Comparison of ENCODE assay signal across 8 mouse cellular contexts in the genomic region with DNA sequence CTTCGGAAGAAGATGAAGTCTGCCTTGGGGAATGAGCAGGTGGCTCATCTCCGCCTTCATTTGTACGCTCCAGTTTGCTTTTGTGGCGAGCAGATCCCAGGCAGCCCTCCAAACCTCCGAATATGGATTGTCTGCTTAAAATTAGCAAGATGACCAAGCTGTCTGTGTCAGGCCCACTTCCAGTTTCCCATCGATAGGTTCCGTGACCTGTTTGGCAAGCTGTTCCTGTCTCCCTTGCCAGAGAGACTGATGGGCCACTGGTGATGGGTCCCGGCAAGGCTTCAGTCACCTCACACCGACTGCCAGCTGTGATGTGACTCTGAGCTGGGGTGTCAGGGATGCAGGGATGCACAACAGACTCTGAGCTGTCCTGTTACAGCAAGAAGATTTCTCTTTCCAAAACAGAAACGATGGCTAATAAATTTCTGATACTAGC.
A peak's percentile ranks its signal among the peaks of the same experiment; 100 is the strongest.
DNase-seq lines count a peak whose midpoint lies in the region; TF ChIP-seq lines count a peak whose summit lies in the region.

No protein-coding gene starts in this region.

- TF ChIP-seq CTCF in cerebellum, adult 2 months (IDR thresholded peaks at IDR 0.05; ENCODE audit: borderline replicate concordance, insufficient read depth, low read depth, low read length), result no peak

- no peak for TF ChIP-seq POLR2A in cerebellum, adult 2 months (IDR thresholded peaks at IDR 0.05; ENCODE audit: borderline replicate concordance, insufficient read depth, low read length)

- H3K27me3 ChIP-seq in heart, embryonic 10.5 days (ENCODE audit: insufficient read depth, poor library complexity, severe bottlenecking), result no peaks in the 10 kb centered on the region
- H3K27me3 ChIP-seq in cerebellum, adult 2 months (ENCODE audit: control insufficient read depth, insufficient read depth, low read length), result no peaks in the 10 kb centered on the region; the same call in 1 of the 2 replicates

- 79% methylated on average over 10 of the region's 10 CpGs for WGBS in heart, embryonic 10.5 days
- WGBS in cerebellum, adult 2 months, result 9% methylated on average over 10 of the region's 10 CpGs

- H3K4me1 ChIP-seq in heart, embryonic 10.5 days, result peaks cover 17% of the 10 kb centered on the region
- peaks cover 4% of the 10 kb centered on the region; the same call in 1 of the 2 replicates for H3K4me1 ChIP-seq in cerebellum, adult 2 months (ENCODE audit: control insufficient read depth, insufficient read depth, low read length)

- no peaks in the 10 kb centered on the region for H3K9me3 ChIP-seq in heart, embryonic 10.5 days

- intact Hi-C loops in heart, postnatal 25 days (cut with DNase I), result loop anchor here (5.0 kb wide), 1 partner anchor 210 kb away; no protein-coding TSS in a partner anchor
- intact Hi-C loops in left cerebral cortex, postnatal 36 days (cut with DNase I), result no loop called here

- H3K36me3 ChIP-seq in heart, embryonic 10.5 days, result no peaks in the 10 kb centered on the region

- H3K4me3 ChIP-seq in heart, embryonic 10.5 days, result no peak overlapping the region
- H3K4me3 ChIP-seq in cerebellum, adult 2 months (replicated peaks; ENCODE audit: insufficient read depth, low read depth, low read length), result no peak overlapping the region

- no peak overlapping the region for H3K27ac ChIP-seq in heart, embryonic 10.5 days
- no peak overlapping the region for H3K27ac ChIP-seq in cerebellum, adult 2 months (ENCODE audit: insufficient read depth, low read length)

- DNase-seq in heart, adult 11 months, result peak; percentile 97
- no peak for DNase-seq in heart, embryonic 10.5 days (ENCODE audit: low spot score)
- DNase-seq in cerebellum, adult 2 months, result peak; percentile 76 to 89
- DNase-seq in heart, postnatal 25 days (ENCODE audit: low spot score), result peak; percentile 24
- peak; percentile 19 to 23 for DNase-seq in left cerebral cortex, postnatal 36 days (ENCODE audit: low spot score in 2 of 2)
- peak; percentile 12 for DNase-seq in ovary, postnatal 36 days (ENCODE audit: low spot score)
- no peak for DNase-seq in adrenal gland, postnatal 25 days
- no peak for DNase-seq in testis, postnatal 10 days (ENCODE audit: low spot score)

Comparison
In these comparisons a context has a peak if more than half of its experiments do, and no peak if none do; other contexts are left out.
1. DNase-seq: peak in heart, adult 11 months (single experiment), cerebellum, adult 2 months (2 of 2), heart, postnatal 25 days (single experiment), left cerebral cortex, postnatal 36 days (2 of 2) and ovary, postnatal 36 days (single experiment); none in heart, embryonic 10.5 days (single experiment), adrenal gland, postnatal 25 days (single experiment) and testis, postnatal 10 days (single experiment).